Mouse (Mus musculus) duodenum, adult 2 months (tissue): ENCODE measurements around the gene Fam196b. TPM values are rescaled to one million over a fixed set of nuclear protein-coding genes. Genes with fewer than 3 reads are reported as not detected.

Source experiments
- polyA plus RNA-seq: library from polyadenylated mRNA; depleted of rRNA; stranded (reverse); fragments of >200 nt; gene quantifications from 2 replicates; pipeline ENCODE4 v1.2.3, GENCODE M21; 2012; ENCODE audit warnings: low replicate concordance; rRNA removed

The Fam196b gene
- 0.02 and 0.05 TPM in 2 replicates for polyA plus RNA-seq

DNA sequence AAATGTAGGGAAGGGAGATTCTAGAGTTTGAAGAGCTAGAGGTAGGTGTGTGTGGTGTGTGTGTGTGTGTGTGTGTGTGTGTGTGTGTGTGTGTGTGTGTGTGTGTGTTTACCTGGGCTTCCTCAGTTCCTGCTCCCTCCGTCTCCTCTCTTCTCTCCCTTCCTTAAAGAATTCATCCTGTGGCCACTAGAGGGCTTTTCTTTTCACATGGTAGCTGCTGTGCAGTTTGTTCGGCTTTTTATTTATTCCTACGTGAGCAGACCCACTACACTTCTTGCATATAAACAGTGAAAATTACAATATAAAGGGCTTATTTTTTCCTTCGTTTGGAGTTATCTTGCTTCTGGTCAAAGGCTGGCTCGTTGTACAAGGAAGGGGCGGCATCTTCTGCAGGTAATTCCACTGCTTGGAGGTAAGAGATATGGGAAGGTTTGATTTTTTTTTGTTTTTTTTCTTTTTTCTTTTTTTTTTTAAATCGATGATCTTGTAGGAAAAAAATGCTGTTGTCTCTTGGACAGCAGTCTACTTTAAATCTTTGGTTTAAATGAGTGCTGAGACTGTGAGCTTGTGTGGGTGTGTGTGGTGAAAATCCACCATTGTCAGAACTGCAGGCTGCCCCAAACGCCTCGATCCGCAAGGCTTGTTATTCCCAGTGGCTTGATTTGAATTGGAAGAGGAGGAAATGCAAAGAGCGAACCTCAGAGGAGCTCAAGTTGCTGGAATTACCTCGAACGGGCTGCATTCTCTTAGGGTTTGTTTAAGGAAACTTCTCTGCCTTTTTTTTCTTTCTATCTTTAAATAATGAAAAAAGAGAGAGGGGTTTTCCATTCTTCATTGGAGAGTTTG is at the start of gene Fam196b:
Fam196b (plus strand) TSS at position 289 of the 846 bp plus-strand sequence.

Other genes starting within 250 kb of the Fam196b start
- not detected in 2 replicates for gene 4930469K13Rik, start 216.3 kb upstream of the Fam196b start, polyA plus RNA-seq
- not detected in 2 replicates for gene Foxi1, start 106.7 kb upstream of the Fam196b start, polyA plus RNA-seq